Mouse (Mus musculus) midbrain, embryonic 11.5 days (tissue): ENCODE results near the gene Tnfsf12. TPM values are rescaled to one million over a fixed set of nuclear protein-coding genes. Genes with fewer than 3 reads are reported as not detected.

Experiments used
- ATAC-seq: fragments of 200-750 bp; cut with Nextera tagmentation; 2 replicates; pipeline ENCODE4 v1.8.0; 2017; ENCODE audit warnings: moderate TSS enrichment, moderate library complexity; ENCODE audit not compliant: low FRiP score
- DNase-seq: peaks from one replicate; pipeline ENCODE4 v3.0.0; 2015; ENCODE audit warnings: low spot score; ENCODE audit errors: missing footprints
- H3K27ac ChIP-seq: fragments of 300-500 bp; sonication (generic); 2 replicates; pipeline ENCODE4 v1.5.1; 2014; ENCODE audit warnings: low read depth, low read length
- H3K27me3 ChIP-seq: fragments of 300-500 bp; sonication (generic); 2 replicates; pipeline ENCODE4 v1.6.1; 2014; ENCODE audit warnings: mild to moderate bottlenecking, low read length, moderate library complexity, mixed read lengths; ENCODE audit not compliant: control insufficient read depth, insufficient read depth
- H3K36me3 ChIP-seq: fragments of 300-500 bp; sonication (generic); 2 replicates; pipeline ENCODE4 v1.6.1; 2014; ENCODE audit warnings: mild to moderate bottlenecking, low read length, moderate library complexity, mixed read lengths; ENCODE audit not compliant: control insufficient read depth, insufficient read depth
- H3K4me1 ChIP-seq: fragments of 300-500 bp; sonication (generic); 2 replicates; pipeline ENCODE4 v1.6.1; 2014; ENCODE audit warnings: low read length; ENCODE audit not compliant: control insufficient read depth, insufficient read depth
- H3K4me2 ChIP-seq: fragments of 300-500 bp; sonication (generic); 2 replicates; pipeline ENCODE4 v1.6.1; 2014; ENCODE audit warnings: mild to moderate bottlenecking, moderate library complexity
- H3K4me3 ChIP-seq: fragments of 300-500 bp; sonication (generic); 2 replicates; pipeline ENCODE4 v1.5.1; 2014; ENCODE audit warnings: low read depth, low read length
- H3K9ac ChIP-seq: fragments of 300-500 bp; sonication (generic); 2 replicates; pipeline ENCODE4 v1.6.1; 2014; ENCODE audit warnings: low read length
- H3K9me3 ChIP-seq: fragments of 300-500 bp; sonication (generic); 2 replicates; pipeline ENCODE4 v1.6.1; 2016; ENCODE audit warnings: low read length; ENCODE audit not compliant: control insufficient read depth
- WGBS: fragments of 180-500 bp; shearing (Covaris S2); extraction: QIAGEN DNeasy Blood & Tissue Kit; methylation state at CpG from one replicate; pipeline ENCODE4 v1.1.7; 2014; 5-methylcytosine and 5-hydroxymethylcytosine counted together
- microRNA counts: library from miRNA; unstranded; fragments of <30 nt; microRNA quantifications from one replicate; lab custom pipeline; 2015
- microRNA-seq: library from miRNA; unstranded; fragments of <30 nt; microRNA quantifications from one replicate; pipeline ENCODE4, GENCODE M21; 2017
- polyA plus RNA-seq: library from polyadenylated mRNA; unstranded; fragments of >200 nt; fragmentation: Nextera tagmentation; extraction: Ambion mirVana; gene quantifications from 2 replicates; pipeline ENCODE4 v1.2.1, GENCODE M21; 2014

The Tnfsf12 gene
- polyA plus RNA-seq, 1 experiment from 2014 or later, result 2.0 TPM

GRCm38 (mm10) chr11:69653399-69653798 is 42.2 kb downstream of the Tnfsf12 start:
- WGBS, result 60% methylated on average over 5 of the region's 5 CpGs
- H3K27ac ChIP-seq, result 0 out of 2 replicates have a peak overlapping the region, but pooled peaks have one; percentile 2

GRCm38 (mm10) chr11:69645860-69646259 is 49.8 kb downstream of the Tnfsf12 start:
- no peak for ATAC-seq
- Histone ChIP-seq H3K9me3 (no peaks in the 10 kb centered on the region), H3K27ac (no peak overlapping the region), H3K9ac (no peak overlapping the region), H3K4me3 (no peak overlapping the region), H3K36me3 (peaks cover 52% of the 10 kb centered on the region), H3K4me2 (no peak overlapping the region), H3K27me3 (no peaks in the 10 kb centered on the region), H3K4me1 (no peaks in the 10 kb centered on the region)
- no peak for DNase-seq
- WGBS, result 96% methylated on average over 5 of the region's 5 CpGs

More at GRCm38 (mm10) chr11:69653399-69653798, 42.2 kb downstream of the Tnfsf12 start:
- no peak for ATAC-seq
- Histone ChIP-seq H3K4me1 (0 out of 2 replicates have a peak, but pooled peaks cover 4% of the 10 kb centered on the region), H3K9me3 (no peaks in the 10 kb centered on the region), H3K36me3 (peaks cover 43% of the 10 kb centered on the region), H3K27me3 (no peaks in the 10 kb centered on the region), H3K9ac (no peak overlapping the region), H3K4me2 (no peak overlapping the region), H3K4me3 (no peak overlapping the region)
- DNase-seq, result no peak

MicroRNA genes within 50 kb of the gene (microRNA counts, 519-probe panel; counts per million panel counts)
- microRNA mmu-miR-1934 (lab: Ali Mortazavi, UCI), result not detected

Small RNA genes lying within 50 kb of the gene (microRNA-seq; reads per million reads assigned to microRNA genes)
- gene Mir1934, result 3.4 reads per million, percentile 16 among the genes with 10 or more reads in this experiment

Other genes starting within 250 kb of the Tnfsf12 start
- 1.00 and 1.9 TPM in 2 replicates for gene Dnah2, start 146.7 kb downstream of the Tnfsf12 start, polyA plus RNA-seq
- gene Efnb3, start 135.6 kb downstream of the Tnfsf12 start, polyA plus RNA-seq, result 11.0 and 12.3 TPM in 2 replicates
- gene Wrap53, start 115.6 kb downstream of the Tnfsf12 start, polyA plus RNA-seq, result 35.1 and 36.4 TPM in 2 replicates
- gene Trp53, start 115.5 kb downstream of the Tnfsf12 start, polyA plus RNA-seq, result 144 and 147 TPM in 2 replicates
- gene Atp1b2, start 89.9 kb downstream of the Tnfsf12 start, polyA plus RNA-seq, result 10.4 and 12.2 TPM in 2 replicates
- not detected in 2 replicates for gene Shbg, start 77.9 kb downstream of the Tnfsf12 start, polyA plus RNA-seq
- gene Sat2, start 73.8 kb downstream of the Tnfsf12 start, polyA plus RNA-seq, result 13.1 and 16.8 TPM in 2 replicates
- gene Fxr2, start 62.9 kb downstream of the Tnfsf12 start, polyA plus RNA-seq, result 25.6 and 29.0 TPM in 2 replicates
- 0.16 TPM in 1 of 2 replicates, not detected in the other for gene Sox15, start 40.5 kb downstream of the Tnfsf12 start, polyA plus RNA-seq
- 31.2 and 34.5 TPM in 2 replicates for gene Mpdu1, start 33.2 kb downstream of the Tnfsf12 start, polyA plus RNA-seq
- gene Cd68, start 29.7 kb downstream of the Tnfsf12 start, polyA plus RNA-seq, result 7.0 and 7.9 TPM in 2 replicates
- gene Eif4a1, start 23.4 kb downstream of the Tnfsf12 start, polyA plus RNA-seq, result 877 and 900 TPM in 2 replicates
- 80.6 and 90.8 TPM in 2 replicates for gene Senp3, start 13.8 kb downstream of the Tnfsf12 start, polyA plus RNA-seq
- gene Tnfsf13, start 10.1 kb downstream of the Tnfsf12 start, polyA plus RNA-seq, result not detected in 2 replicates
- gene Tnfsfm13, start 249 bp upstream of the Tnfsf12 start, polyA plus RNA-seq, result 0.78 and 1.6 TPM in 2 replicates
- 52.4 and 54.1 TPM in 2 replicates for gene Polr2a, start 62.8 kb upstream of the Tnfsf12 start, polyA plus RNA-seq
- gene Slc35g3, start 66.1 kb upstream of the Tnfsf12 start, polyA plus RNA-seq, result not detected in 2 replicates
- gene Zbtb4, start 70.1 kb upstream of the Tnfsf12 start, polyA plus RNA-seq, result 0.90 and 0.91 TPM in 2 replicates
- gene Chrnb1, start 100.1 kb upstream of the Tnfsf12 start, polyA plus RNA-seq, result 0.67 and 0.79 TPM in 2 replicates
- gene Fgf11, start 106.0 kb upstream of the Tnfsf12 start, polyA plus RNA-seq, result 1.3 and 1.5 TPM in 2 replicates
- 0.20 and 0.23 TPM in 2 replicates for gene Tmem102, start 109.8 kb upstream of the Tnfsf12 start, polyA plus RNA-seq
- not detected in 2 replicates for gene Gm39566, start 119.4 kb upstream of the Tnfsf12 start, polyA plus RNA-seq
- gene Spem2, start 122.6 kb upstream of the Tnfsf12 start, polyA plus RNA-seq, result not detected in 2 replicates
- 0.12 TPM in 1 of 2 replicates, not detected in the other for gene Spem1, start 126.3 kb upstream of the Tnfsf12 start, polyA plus RNA-seq
- gene Nlgn2, start 141.9 kb upstream of the Tnfsf12 start, polyA plus RNA-seq, result 9.9 and 10.3 TPM in 2 replicates
- 285 and 287 TPM in 2 replicates for gene Tmem256, start 142.7 kb upstream of the Tnfsf12 start, polyA plus RNA-seq
- gene Plscr3, start 150.5 kb upstream of the Tnfsf12 start, polyA plus RNA-seq, result 61.7 and 65.3 TPM in 2 replicates
- 0.44 and 0.48 TPM in 2 replicates for gene Tnk1, start 162.9 kb upstream of the Tnfsf12 start, polyA plus RNA-seq
- gene Tmem95, start 182.2 kb upstream of the Tnfsf12 start, polyA plus RNA-seq, result not detected in 2 replicates
- 3.1 and 3.9 TPM in 2 replicates for gene Kctd11, start 185.6 kb upstream of the Tnfsf12 start, polyA plus RNA-seq
- gene Acap1, start 199.7 kb upstream of the Tnfsf12 start, polyA plus RNA-seq, result 0.36 and 0.59 TPM in 2 replicates
- gene 2810408A11Rik, start 205.1 kb upstream of the Tnfsf12 start, polyA plus RNA-seq, result 15.3 and 17.8 TPM in 2 replicates
- 15.6 and 16.3 TPM in 2 replicates for gene Neurl4, start 205.2 kb upstream of the Tnfsf12 start, polyA plus RNA-seq
- 92.2 and 95.8 TPM in 2 replicates for gene Gps2, start 218.0 kb upstream of the Tnfsf12 start, polyA plus RNA-seq
- 1,778 and 1,800 TPM in 2 replicates for gene Eif5a, start 226.1 kb upstream of the Tnfsf12 start, polyA plus RNA-seq
- 3.2 and 5.1 TPM in 2 replicates for gene Ybx2, start 239.9 kb upstream of the Tnfsf12 start, polyA plus RNA-seq